In the genomic region with DNA sequence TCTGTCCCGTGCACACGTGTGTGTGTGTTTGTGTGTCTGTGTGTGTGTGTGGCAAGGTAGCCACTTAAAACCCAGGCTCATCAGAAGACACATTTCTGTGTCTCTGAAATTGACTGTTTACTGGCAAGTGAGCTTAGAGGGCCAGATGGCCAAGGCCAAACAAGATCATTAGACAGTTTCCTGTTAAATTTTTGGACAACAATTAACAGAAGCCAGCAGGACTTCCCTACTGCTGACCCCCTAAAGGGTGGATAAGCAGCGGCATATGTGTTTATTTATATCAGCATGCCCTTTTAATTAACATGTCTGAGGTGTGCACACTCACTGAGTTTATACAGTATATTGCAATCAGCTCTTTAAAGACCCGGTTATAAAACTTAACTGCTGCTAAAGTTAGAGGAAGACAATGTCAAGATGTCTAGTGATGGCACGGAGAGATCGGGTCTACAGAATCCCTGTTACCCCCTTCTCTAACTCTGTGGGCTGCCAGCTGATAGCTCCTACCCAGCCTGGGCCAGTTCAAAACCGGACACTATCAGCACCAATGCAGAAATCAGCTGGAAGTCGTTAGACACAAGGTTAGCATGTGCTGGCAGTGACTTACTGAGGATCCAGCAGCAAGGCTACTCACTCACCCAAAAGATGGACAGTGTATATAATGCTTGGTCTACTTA, we compare ENCODE assay signal across 29 mouse cellular contexts. TPM values are rescaled to one million over a fixed set of nuclear protein-coding genes. Genes with fewer than 3 reads are reported as not detected.
A peak's percentile ranks its signal among the peaks of the same experiment; 100 is the strongest.
DNase-seq lines count a peak whose midpoint lies in the region; ATAC-seq and TF ChIP-seq lines count a peak whose summit lies in the region.
"Had no signal": no experiment of that assay in that cellular context is flagged by ENCODE, and none has a peak within 500 bp of the region (broad histone marks: within the 10 kb centered on the region; RNA-seq: fewer than 3 reads in every experiment).

No protein-coding gene starts in this region.

- no peak overlapping the region for H3K27ac ChIP-seq in stomach, postnatal 0 days (replicated peaks)
- H3K27ac ChIP-seq: forebrain, embryonic 10.5 days; gastrocnemius, adult 2 months; heart, embryonic 13.5 days; hindbrain, embryonic 15.5 days; layer of hippocampus, adult 2 months; left cerebral cortex, adult 2 months; limb, embryonic 13.5 days; liver, embryonic 13.5 days; macrophage; midbrain, embryonic 12.5 days; neural tube, embryonic 13.5 days had no signal

- H3K36me3 ChIP-seq in stomach, postnatal 0 days (ENCODE audit: control insufficient read depth, insufficient read depth, low read length), result no peaks in the 10 kb centered on the region
- H3K36me3 ChIP-seq: forebrain, embryonic 10.5 days; G1E; heart, embryonic 13.5 days; hindbrain, embryonic 15.5 days; limb, embryonic 13.5 days; liver, embryonic 13.5 days; midbrain, embryonic 12.5 days; neural tube, embryonic 13.5 days had no signal

- no peaks in the 10 kb centered on the region for H3K4me1 ChIP-seq in stomach, postnatal 0 days (replicated peaks; ENCODE audit: control insufficient read depth, insufficient read depth)
- H3K4me1 ChIP-seq: heart, embryonic 13.5 days; hindbrain, embryonic 15.5 days; liver, embryonic 13.5 days; midbrain, embryonic 12.5 days; neural tube, embryonic 13.5 days had no signal

- no peak overlapping the region for H3K4me2 ChIP-seq in stomach, postnatal 0 days (replicated peaks; ENCODE audit: low read depth)
- H3K4me2 ChIP-seq: heart, embryonic 13.5 days; hindbrain, embryonic 15.5 days; limb, embryonic 13.5 days; liver, embryonic 13.5 days; midbrain, embryonic 12.5 days; neural tube, embryonic 13.5 days had no signal

- no peak overlapping the region for H3K9ac ChIP-seq in stomach, postnatal 0 days (ENCODE audit: low read length)
- H3K9ac ChIP-seq: forebrain, postnatal 0 days; heart, embryonic 13.5 days; hindbrain, embryonic 15.5 days; limb, embryonic 13.5 days; liver, embryonic 13.5 days; midbrain, embryonic 12.5 days; neural tube, embryonic 13.5 days had no signal

- H3K27me3 ChIP-seq in stomach, postnatal 0 days (ENCODE audit: control insufficient read depth, insufficient read depth, low read length), result no peaks in the 10 kb centered on the region
- H3K27me3 ChIP-seq: heart, embryonic 13.5 days; hindbrain, embryonic 15.5 days; limb, embryonic 13.5 days; liver, embryonic 13.5 days; midbrain, embryonic 12.5 days; neural tube, embryonic 13.5 days had no signal

- no peak overlapping the region for H3K4me3 ChIP-seq in stomach, postnatal 0 days (ENCODE audit: low read depth, low read length)
- H3K4me3 ChIP-seq: forebrain, embryonic 10.5 days; gastrocnemius, adult 2 months; heart, embryonic 13.5 days; hindbrain, embryonic 15.5 days; layer of hippocampus, adult 2 months; left cerebral cortex, adult 2 months; limb, embryonic 13.5 days; liver, embryonic 13.5 days; midbrain, embryonic 12.5 days; neural tube, embryonic 13.5 days had no signal

- WGBS in stomach, postnatal 0 days, result 63% methylated on average over 8 of the region's 8 CpGs

- H3K9me3 ChIP-seq in stomach, postnatal 0 days (ENCODE audit: control insufficient read depth, low read length), result no peaks in the 10 kb centered on the region
- H3K9me3 ChIP-seq: G1E; hindbrain, embryonic 15.5 days; limb, embryonic 13.5 days; midbrain, embryonic 12.5 days; neural tube, embryonic 13.5 days had no signal

- TF ChIP-seq CTCF in stomach, postnatal 0 days (IDR thresholded peaks at IDR 0.05; ENCODE audit: low read depth), result no peak

- ATAC-seq in stomach, postnatal 0 days (ENCODE audit: low FRiP score, low TSS enrichment), result no peak
- ATAC-seq: activated CD4-positive, CD25-positive, alpha-beta regulatory T cell, adult 4 months; forebrain, postnatal 0 days had no signal

- TF ChIP-seq EP300 in stomach, postnatal 0 days (optimal IDR thresholded peaks at IDR 0.05), result no peak

- peak; percentile 27 for DNase-seq in embryo, embryonic 11 days
- no peak for DNase-seq in embryo, embryonic 10 days (ENCODE audit: low spot score)
- DNase-seq in brain, adult 2 months (ENCODE audit: low read depth, low spot score), result peak; percentile 46
- DNase-seq in cerebellum, adult 8-10 months, result peak; percentile 5
- peak; percentile 47 for DNase-seq in forelimb bud, embryonic 11.5 days (ENCODE audit: low read depth, low spot score)
- no peak for DNase-seq in stomach, postnatal 0 days (ENCODE audit: low spot score)
- DNase-seq in spleen, postnatal 36 days (ENCODE audit: low spot score in 2 of 2), result no peak
- DNase-seq in thymus, postnatal 14 days, result no peak
- DNase-seq: adrenal gland, postnatal 10 days; forebrain, postnatal 0 days; gastrocnemius, adult 2 months; kidney, adult 8-10 months; kidney, postnatal 14 days; liver, embryonic 13.5 days; right cerebral cortex, adult 18-20 months; thymus, adult 18-20 months had no signal

RNA-seq across cellular contexts. Expression of gene Fam155a, which starts 42.4 kb away (rescaled TPM):
- 0.93 and 1.0 TPM in 2 replicates for polyA plus RNA-seq in stomach, postnatal 0 days (2015; fragmentation: Nextera tagmentation; extraction: Ambion mirVana)
- polyA plus RNA-seq: G1E, macrophage had no signal

RNA-seq across cellular contexts. Expression of gene Gm10217, which starts 50.6 kb away (rescaled TPM):
- not detected in 2 replicates for polyA plus RNA-seq in stomach, postnatal 0 days (2015; fragmentation: Nextera tagmentation; extraction: Ambion mirVana)
- polyA plus RNA-seq: activated CD4-positive, CD25-positive, alpha-beta regulatory T cell, adult 4 months; cortical plate, adult 2 months; forebrain, embryonic 10.5 days; forebrain, postnatal 0 days; G1E; heart, embryonic 13.5 days; hindbrain, embryonic 15.5 days; limb, embryonic 13.5 days; liver, embryonic 13.5 days; lung, embryonic 16.5 days; macrophage; midbrain, embryonic 12.5 days; neural tube, embryonic 13.5 days had no signal

Comparison
In these comparisons a context has a peak if more than half of its experiments do, and no peak if none do; other contexts are left out.
1. DNase-seq: peak in embryo, embryonic 11 days (single experiment), brain, adult 2 months (single experiment), cerebellum, adult 8-10 months (single experiment) and forelimb bud, embryonic 11.5 days (single experiment); none in embryo, embryonic 10 days (single experiment), stomach, postnatal 0 days (single experiment), spleen, postnatal 36 days (0 of 2) and thymus, postnatal 14 days (single experiment).